Mouse (Mus musculus): ENCODE measurements around the gene Ldb3.

The Ldb3 gene

DNA sequence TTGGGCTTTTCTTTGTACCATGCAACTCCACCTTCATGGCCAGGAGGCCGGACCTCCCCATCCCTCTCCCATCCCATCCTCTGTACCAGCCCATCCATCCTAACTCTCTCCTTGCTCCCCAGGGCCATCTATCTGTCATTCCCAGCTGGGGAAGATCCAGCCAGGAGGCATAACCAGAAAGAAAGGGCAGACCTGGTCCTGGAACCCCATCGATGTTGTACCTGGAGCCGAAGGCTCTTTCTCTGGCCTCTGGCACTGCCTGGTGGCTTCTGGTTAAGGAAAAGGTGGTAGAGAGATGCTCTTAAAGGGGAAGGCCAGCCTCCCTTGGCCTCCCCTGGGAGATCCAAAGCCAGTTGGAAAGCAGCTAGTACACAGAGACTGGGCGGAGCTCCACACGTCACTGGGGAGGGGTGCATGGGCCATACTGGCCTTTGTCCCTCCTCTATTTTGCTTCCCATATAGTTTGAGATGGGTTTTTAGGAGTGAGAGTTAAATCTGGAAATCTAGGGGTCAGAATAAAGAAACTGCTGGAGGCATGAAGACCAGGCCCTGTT lies 1.6 kb upstream of the Ldb3 start:
- no peak for DNase-seq

DNA sequence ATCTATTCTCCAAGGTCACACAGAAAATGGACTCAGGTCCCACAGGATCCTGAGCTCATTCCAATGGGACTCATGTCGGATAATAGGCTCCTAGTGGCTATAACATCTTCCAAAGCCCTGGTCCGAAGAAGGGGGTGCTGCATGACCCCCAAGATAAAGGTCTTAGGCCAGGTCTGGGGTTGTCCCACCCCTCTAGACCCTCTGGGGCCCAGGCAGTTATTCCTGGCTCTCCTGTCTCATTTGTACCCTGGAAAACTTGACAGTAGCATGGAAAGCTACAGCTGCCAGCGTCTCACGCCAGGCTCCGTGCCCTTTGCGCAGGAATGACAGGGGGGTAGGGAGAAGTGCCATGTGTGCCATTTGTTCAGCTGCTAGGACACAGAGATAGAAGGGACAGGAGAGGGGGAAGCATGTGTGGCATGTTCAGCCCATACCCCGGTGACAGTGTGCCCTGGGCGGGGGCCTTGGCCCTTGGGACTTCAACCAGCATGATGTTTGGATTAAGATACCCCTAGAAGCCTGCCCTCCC lies 767 bp upstream of the Ldb3 start:
- no peak for DNase-seq

DNA sequence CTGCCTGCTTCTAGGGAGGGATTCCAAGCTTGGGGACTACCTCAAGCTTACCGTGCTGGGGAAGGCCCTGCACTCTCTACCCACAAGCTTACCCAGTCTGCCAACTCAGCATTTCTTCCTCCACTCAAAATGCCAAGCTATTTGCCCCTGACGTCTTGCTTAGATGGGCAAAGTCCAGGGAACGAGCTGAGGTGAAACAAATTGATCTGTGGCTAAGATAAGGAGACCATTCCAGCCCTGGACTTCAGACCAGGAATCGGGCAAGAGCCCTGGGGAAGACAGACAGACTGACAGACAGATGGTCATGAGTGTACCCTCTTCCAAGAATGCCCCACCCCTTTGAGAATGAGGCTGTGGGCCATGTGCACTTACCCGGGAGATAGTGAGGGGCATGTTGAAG lies 477 bp downstream of the Ldb3 start:
- DNase-seq: no peak

DNA sequence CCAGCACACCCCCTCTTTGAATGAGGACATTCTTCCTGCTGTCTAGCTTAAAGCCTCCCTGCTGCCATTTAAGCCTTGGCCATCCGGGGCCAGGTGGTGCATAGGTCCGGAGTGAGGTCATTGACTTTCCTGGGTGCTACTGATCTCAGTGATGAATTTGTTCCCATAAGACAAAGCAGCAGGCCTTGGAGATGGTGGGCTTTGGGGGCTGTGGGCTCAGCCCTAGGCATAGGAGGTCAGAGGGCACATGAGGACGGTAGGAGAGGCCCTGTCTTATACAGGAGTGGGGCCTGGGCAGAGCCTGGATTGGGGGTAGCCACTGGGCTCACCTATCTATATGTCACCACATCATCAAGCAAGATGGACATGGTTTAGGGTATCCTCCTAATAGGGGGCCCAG lies 1.6 kb downstream of the Ldb3 start:
- no peak for DNase-seq

DNA sequence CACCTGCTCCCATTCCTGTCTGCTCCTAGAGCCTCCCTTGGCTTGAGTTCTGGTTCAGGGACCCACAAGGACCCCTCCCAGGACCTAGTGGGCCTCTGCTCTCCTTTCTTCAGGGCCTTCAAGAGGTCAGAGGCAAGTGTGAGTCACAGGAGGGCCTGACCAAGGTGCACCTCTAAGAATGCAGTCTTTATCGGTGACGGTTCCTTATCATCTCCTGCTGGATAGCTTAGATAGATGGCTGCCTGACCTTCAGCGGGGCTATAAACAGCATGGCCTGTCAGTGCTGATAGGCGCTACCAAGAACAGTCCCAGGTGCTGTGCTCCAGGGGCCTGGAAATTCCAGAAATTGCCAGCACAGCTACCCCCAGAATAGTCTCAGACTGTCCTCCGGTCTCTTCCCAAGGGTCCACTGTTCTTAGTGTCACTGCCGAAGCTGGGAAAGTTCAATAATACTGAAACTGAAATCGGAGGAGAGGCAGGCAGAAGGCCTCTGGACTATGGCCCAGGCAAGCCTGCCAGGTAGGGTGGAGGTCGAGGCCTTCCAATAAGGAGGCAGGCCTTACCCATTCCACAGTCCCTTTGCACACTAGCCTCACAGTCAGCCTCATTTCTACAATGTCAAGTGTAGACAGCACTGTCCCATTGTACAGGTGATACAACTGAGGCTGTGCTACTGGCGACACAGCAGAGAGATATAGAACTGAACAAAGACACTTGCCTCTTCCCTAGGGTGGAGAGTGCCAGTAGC lies 3.0 kb downstream of the Ldb3 start:
- DNase-seq: no peak

DNA sequence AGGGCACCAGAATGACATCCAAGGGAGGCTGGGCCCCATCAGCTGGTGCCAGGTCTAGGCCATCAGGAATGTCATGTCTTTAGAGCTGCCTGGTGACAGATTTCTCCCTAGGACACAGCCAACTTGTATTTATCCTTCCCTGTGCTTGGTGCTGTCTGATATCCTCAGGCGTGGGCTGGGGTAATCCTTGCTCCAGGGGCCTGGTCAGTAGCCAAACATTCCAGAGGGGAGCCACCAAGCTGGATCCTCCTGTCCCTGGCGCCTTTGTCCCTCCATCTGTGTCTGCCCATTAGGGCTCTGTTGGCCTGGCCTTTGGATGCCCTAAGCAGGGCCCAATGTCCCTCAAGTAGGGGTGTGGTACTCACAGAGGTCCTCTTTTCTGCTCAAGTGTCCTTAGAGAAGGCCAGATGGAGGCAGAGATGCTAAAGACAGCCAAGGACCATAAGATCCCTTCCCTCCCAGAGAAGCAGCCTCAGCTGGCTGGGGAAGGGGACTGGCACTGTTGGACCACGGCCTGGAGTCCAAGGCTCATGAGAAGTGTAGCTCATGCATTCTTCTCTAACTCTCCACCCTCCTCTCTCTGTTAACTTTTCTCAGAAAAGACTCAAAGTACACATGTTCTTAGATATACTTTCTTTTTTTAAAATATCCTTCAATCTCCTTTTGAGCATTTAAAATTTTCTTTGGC lies 5.6 kb downstream of the Ldb3 start:
- DNase-seq: no peak

DNA sequence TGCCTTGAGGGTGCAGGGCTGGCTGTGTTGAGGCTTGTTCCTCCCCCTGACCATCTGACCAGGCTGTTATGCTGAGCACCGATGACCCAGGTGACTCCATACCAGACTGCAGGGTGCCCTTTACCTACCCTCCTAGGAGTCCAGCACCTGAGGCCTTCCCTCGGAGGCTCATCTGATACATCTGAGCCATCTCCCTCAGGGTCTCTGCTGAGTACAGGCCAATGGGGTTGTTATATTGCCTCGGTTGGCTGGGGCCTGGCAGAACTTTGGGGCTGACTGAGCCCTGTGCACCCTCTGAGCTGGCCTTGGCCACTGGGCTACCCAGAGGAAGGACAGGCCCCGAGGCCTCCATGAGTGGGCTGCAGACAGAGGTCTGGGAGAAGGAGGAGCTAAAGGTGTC lies 11.6 kb downstream of the Ldb3 start:
- no peak for DNase-seq

DNA sequence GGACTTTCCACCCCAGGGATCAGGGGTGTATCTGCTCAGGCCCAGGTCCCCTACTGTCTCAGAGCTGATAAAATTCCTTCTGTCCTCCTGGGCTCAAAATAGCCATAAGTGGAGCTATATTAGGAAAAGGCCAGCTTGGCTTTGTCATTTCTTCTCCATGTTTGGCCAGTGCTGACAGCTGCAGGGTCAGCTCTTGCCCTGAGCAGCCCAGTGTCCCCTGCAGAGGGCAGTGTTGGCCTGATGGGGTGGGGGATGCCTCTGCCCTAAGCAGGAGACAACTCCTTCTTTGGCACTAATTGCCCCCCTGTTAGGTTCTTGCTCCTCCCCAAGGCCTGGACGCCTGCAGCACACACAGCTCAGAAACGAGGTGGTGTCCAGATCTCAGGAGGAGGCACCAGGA lies 14.4 kb downstream of the Ldb3 start:
- DNase-seq: peak in 1 of 2 experiments; percentile 12

DNA sequence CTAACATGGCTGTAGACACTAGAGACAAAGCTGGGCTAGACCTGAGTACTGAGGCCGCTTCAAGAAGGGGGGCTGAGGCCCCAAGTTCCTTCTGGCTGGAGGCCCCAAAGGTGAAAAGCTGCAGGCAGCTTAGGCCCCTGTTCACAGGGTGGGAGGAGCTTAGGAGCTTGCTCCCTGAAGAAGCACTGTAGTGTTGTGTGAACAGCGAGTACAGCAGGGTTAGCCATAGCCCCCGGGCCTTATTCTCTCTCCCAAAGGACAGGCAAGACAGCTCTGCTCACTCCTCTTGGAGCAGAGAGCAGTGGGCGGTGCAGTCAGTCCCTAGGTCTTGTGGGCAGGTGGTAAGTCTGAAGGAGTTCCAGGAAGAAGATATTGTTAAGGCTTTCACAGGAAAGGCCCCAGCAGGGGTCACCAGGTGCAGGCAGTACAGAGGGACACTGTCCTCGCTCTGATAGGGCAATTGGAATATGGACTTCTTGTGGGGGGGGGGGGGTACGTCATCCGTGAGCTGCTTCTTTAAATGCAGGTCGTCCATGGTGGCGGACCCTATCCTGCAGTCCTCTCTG lies 15.1 kb downstream of the Ldb3 start:
- no peak for DNase-seq

DNA sequence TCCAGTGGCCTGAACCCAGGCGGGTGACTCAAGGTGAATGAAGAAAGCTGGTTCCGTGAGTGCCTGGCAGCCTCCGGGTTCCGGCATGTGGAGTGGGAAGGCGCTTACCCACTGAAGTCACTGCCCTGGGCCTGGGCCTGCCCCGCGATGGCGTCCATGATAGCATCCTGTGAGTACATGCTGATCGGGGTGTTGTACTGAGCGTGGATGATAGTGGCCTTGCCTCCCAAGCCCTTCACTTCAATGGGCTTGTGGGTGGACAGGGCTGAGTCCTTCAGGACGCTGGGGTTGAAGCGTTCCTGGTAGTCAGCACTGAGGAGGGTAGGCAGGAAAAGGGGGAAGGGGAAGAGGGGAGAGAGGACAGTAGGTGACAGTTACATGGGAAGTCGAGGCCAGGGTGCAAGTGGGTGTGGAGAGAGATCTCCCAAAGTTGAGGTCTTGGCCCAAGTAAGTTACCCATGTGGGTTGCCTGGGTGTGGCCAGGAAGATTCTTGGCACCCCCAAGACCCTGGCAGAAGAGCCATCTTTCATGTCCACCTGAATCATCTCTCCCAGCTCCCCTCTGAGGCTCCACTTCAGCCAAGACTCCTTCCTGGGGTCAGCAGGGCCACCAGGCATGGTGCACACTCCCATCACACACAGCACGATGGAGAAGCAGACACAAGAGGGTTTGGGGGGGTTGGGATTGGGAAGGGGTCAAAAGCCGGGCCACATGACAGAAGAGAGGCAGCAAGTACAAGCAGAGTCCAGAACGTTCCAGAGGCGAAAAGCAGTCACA lies 16.7 kb downstream of the Ldb3 start:
- DNase-seq: no peak

DNA sequence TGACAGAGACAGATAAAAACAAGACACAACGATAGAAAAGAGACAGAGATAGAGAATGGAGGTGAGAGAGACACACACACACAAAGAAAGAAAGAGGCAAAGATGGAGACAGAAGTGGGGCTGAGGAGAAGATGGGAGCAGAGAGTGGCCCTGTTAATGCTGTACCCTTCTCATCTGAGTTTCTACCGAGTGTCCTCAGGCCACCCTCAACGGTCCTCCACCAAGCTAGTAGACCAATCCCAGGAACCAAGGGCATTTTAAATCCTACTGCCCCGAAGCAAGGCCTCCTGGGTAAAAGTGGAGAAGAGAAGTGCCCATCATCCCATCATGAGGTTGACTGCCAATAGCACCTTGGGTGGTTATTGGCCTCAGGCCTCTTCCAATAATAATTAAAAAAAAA lies 17.6 kb downstream of the Ldb3 start:
- no peak for DNase-seq

DNA sequence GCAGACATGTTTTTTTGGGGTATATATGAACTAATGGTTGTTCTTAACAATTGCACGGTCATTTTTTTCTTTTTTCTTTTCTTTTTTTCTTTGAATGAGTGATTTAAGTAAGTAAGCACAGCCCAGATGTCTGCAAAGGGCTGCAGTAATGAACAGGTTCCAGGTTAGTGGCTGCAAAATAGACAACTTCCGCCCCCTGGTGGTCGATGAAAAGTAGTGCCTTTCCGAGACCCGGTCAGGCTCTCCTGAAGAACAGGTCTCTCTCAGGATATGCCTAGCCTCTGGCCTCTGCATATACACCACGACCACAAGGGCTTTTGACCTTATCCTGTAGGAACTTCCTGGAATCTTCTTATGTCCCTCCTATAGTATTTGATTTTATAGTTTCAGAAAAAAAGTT lies 18.2 kb downstream of the Ldb3 start:
- peak; percentile 74 to 78 for DNase-seq

DNA sequence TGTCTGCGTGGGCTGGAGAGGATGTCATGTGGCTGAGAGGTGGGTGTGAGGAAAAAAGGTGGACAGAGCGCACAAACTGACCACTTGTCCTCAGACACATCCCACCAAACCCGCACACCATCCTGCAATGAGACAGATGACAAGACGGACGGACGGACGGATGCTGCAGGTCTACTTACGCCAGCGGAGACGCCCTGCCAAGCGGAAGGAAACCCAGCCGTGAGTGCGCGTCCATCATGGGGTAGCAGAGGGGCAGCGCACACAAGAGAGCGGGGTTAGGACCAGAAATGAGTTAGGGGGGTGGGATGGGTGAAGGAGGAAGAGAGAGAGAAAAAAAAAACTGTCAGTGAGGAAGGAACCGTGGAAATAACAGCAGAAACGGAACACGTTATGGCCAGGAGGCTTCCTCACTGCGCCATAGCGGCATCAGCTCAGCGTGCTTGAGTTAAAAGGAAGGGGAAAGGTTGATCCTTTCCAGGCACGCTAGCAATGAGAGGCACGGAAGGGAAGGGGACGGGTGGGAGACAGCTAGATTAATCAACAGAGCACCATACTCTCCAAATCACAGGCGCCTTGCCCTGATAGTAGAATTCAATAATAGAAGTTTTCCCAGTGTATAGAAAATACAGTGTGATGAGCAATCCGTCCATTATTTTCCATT lies 18.8 kb downstream of the Ldb3 start:
- DNase-seq: no peak

DNA sequence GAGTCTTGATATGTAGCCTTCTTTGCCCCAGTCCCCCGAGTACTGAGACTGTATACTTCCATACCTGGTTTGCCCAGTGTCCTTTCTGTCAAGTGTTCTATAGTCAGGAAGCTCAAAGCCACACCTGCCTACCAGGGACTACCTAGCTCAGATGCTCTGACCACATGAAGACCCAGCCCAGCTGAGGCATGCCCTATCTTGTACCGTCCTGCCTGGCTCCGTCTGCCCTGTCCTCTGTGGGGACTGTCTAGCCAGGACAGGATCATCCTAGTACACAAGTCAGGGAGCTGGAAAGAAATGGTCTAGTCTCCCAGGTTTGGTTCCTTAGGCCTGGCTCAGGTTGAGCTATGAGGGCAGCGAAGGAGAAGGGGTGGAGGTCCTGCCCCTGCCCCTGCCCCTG lies 19.9 kb downstream of the Ldb3 start:
- DNase-seq: no peak

DNA sequence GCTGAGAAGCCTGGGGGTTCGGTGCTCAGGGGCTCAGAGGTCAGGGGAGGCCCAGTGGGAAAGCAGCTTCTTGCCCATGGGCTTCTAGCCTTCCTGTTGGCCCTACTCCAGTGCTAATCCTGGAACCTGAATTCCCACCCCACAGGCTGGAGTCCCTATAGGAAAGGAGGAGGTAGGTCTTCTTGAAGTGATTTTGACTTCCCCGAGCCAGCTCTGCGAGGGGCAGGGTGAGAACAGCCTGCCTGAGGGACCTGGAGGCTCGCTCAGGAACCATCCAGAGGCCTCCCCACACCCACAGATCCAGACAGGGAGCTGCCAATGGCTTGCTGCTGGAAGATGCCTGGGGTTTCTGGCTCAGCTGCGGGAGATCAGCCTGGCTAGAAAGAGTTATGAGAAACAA lies 20.8 kb downstream of the Ldb3 start:
- DNase-seq: no peak

DNA sequence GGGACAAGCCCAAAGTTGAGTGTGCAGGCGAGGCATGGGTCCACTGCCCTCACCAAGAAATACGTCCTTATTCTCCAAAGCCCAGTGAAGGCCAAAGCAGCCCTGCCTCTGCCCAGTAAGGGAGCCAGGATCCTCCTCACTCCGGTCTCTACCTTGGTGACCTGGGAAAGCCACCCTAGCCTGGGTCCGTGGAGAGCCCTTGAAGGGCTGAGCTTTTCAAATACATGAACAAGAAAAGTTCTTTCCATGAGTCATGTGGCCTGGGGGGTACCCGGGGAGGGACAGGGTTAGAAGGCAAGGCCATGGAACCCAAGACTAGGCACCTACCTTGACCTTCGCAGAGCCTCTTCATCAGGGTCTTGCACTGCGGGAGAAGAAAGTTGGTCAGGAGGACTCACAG lies 22.0 kb downstream of the Ldb3 start:
- no peak for DNase-seq

DNA sequence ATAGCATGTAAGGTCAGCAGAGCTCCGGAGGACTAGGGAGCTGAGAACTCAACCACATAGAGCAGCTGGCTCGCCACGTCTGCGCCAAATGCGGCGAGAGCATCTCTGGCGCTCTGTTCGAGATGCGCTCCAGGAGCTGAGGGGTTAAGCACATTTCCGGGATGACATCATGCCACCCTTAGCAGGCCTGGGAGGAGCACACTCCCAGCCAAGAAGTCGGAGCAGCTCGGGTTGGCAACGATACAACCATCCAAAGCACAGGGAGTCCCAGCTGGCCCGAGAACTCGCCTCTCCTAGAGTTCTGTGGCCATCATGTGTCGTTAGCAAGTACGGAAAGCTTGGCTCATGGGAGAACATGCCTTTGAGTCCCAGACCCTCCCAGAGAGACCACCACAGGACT lies 22.8 kb downstream of the Ldb3 start:
- peak; percentile 35 to 45 for DNase-seq

DNA sequence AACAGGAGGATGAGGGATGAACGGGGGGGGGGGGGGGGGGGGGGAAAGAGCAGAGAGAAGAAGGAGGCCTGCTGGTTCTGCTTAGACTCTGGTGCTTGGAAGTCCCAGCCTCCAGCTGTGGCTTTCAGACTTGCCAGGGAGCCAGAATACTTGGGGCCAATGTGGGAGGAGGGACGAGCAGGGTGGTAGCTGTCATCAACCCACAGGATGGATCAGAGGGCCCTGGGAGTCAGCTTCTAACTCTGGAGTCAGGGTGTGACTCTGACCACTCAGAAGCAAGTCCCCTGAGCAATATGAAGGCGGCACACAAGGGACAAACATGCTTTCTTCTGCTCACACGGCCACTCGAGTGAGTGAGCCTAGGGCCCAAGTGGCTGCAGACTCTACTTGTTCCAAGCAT lies 23.8 kb downstream of the Ldb3 start:
- DNase-seq: peak; percentile 23 to 54

DNA sequence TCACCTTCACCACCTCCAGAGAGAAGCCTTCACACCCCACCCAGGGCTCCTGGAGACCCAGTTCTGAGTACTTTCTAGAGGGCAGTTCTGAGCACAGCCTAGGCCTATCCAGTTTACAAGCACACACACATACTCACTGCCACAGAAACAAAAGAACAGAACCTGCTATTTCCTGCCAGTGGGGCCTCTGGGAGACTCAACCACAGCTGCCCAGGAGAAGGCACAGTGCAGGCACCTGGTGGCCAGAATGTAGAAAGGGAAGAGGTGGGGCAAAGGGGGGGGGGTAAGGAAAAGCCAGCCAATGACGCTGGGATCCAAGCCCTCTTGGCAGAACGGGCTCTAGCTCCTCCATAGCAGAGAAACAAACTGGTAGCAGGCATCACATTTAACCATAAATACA lies 26.1 kb downstream of the Ldb3 start:
- DNase-seq: no peak

DNA sequence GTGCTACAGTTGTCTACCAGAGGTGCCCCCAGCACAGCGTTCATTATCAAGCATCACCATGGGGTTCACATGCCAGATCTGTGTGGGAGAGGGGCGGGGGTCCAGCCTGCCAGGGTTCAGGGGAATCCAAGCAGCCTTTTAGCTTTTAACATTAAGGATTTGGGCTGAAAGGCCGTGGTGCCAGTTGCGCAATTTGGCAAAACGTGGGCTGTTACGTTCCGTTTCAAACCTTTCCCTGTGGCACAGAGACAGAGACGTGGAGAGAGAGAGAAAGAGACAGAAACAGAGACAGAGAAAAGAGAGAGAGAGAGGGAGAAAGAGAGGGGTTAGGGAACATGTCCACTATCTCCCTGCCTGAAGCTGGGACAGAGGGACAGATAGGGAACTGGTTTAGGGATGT lies 26.8 kb downstream of the Ldb3 start:
- DNase-seq: no peak

DNA sequence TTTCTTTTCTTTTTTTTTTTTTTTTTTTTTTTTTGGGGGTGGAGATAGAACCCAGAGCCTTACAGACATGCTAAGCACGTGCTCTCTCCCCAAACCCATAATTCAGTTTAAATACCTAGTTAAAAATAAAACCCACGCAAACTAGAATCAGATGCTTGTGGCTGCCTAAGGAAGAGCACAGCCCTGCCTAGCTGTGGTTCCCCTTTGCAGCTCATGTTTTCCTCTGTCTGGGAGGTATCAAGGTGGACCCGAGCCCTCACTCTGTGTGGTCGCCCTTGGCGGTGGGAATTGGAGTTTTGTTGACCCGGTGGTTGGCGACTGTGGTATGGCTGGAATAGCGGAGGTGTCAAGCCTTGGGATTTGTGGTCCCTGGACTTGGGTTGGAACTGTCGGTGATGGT lies 29.5 kb downstream of the Ldb3 start:
- no peak for DNase-seq

DNA sequence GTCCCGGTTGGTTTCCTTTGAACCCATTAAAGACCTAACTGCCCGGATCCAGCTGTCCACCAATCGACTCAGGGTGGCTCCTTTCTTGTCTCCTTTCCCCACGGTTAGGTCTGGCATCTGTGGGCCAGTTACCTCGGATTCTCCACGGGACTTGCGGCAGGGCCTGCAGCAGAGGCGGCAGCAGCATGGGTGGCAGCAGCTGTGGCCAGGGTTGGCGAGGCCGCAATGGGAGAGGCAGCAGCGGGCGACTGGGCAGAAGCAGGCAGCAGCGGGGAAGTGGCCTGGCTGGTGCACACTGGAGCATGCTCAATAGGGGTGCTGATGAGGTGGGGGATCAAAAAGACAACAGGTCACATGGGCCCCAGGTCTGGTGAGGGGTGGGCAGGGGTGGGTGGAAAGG lies 33.3 kb downstream of the Ldb3 start:
- DNase-seq: no peak

DNA sequence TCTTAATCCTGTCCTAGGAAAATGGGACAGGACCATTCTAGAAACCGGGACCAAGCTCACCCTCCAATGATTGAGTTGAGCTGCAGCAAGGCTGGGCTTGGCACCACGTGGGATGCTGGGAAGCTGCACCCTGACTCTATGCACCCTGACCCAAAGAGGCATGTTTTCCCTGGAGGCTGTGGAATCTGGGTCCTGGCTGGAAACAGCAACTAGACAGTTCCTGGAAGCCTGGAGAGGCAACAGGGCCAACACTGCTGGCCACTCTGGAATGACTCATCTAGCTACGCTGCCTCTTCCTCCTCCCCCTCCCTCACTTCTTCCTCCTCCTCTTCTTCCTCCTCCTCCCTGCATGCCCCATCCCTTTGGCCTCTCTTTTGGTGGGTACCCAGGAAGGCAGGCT lies 34.4 kb downstream of the Ldb3 start:
- DNase-seq: peak; percentile 55 to 57
